Mouse (Mus musculus) kidney, adult 8-10 months (tissue): Measurements from ENCODE around the gene Bace1.
"Not testable (repeated sequence)": the region's sequence is repeated elsewhere in the genome, so short reads cannot be mapped to it uniquely, and the experiment has no call there.

ENCODE experiments used
- DNase-seq, 2 experiments: peaks; one replicate each; pipeline ENCODE4 v3.0.0; 2022

The Bace1 gene

GRCm38 (mm10) chr9:45839139-45839981 lies 980 bp downstream of the Bace1 start:
- DNase-seq, result peak; percentile 16 to 23

GRCm38 (mm10) chr9:45839982-45840300 lies 1.6 kb downstream of the Bace1 start:
- DNase-seq, result no peak

GRCm38 (mm10) chr9:45840331-45840730 lies 2.0 kb downstream of the Bace1 start:
- no peak for DNase-seq

- no peak for DNase-seq
Observed at GRCm38 (mm10) chr9:45841458-45841857, 3.1 kb downstream of the Bace1 start.

GRCm38 (mm10) chr9:45843007-45843406 lies 4.6 kb downstream of the Bace1 start:
- DNase-seq, result no peak

GRCm38 (mm10) chr9:45843780-45844179 lies 5.4 kb downstream of the Bace1 start:
- DNase-seq, result no peak

GRCm38 (mm10) chr9:45845541-45845940 lies 7.2 kb downstream of the Bace1 start:
- no peak for DNase-seq

GRCm38 (mm10) chr9:45846176-45846575 lies 7.8 kb downstream of the Bace1 start:
- DNase-seq, result not testable (repeated sequence)

GRCm38 (mm10) chr9:45846891-45847460 lies 8.6 kb downstream of the Bace1 start:
- no peak for DNase-seq

- DNase-seq, result no peak
Observed at GRCm38 (mm10) chr9:45849528-45850408, 11.4 kb downstream of the Bace1 start.

- peak in 1 of 2 experiments; percentile 24 for DNase-seq
Observed at GRCm38 (mm10) chr9:45850528-45851155, 12.3 kb downstream of the Bace1 start.

GRCm38 (mm10) chr9:45851330-45851729 lies 12.9 kb downstream of the Bace1 start:
- DNase-seq, result no peak

GRCm38 (mm10) chr9:45851776-45852175 lies 13.4 kb downstream of the Bace1 start:
- DNase-seq, result no peak

GRCm38 (mm10) chr9:45853695-45854094 lies 15.3 kb downstream of the Bace1 start:
- no peak for DNase-seq

GRCm38 (mm10) chr9:45854136-45854535 lies 15.8 kb downstream of the Bace1 start:
- DNase-seq, result no peak

GRCm38 (mm10) chr9:45859364-45859763 lies 21.0 kb downstream of the Bace1 start:
- no peak for DNase-seq

GRCm38 (mm10) chr9:45861813-45862212 lies 23.4 kb downstream of the Bace1 start:
- DNase-seq, result no peak

GRCm38 (mm10) chr9:45869181-45869580 lies 30.8 kb downstream of the Bace1 start:
- no peak for DNase-seq

GRCm38 (mm10) chr9:45870265-45870664 lies 31.9 kb downstream of the Bace1 start:
- no peak for DNase-seq

- peak; percentile 43 to 61 for DNase-seq
Observed at GRCm38 (mm10) chr9:45877928-45878327, 39.5 kb downstream of the Bace1 start.

- DNase-seq, result no peak
Observed at GRCm38 (mm10) chr9:45893681-45894080, 55.3 kb downstream of the Bace1 start.

GRCm38 (mm10) chr9:45905196-45905595 lies 66.8 kb downstream of the Bace1 start:
- no peak for DNase-seq

- peak; percentile 23 to 32 for DNase-seq
Observed at GRCm38 (mm10) chr9:45905811-45906237, 67.4 kb downstream of the Bace1 start.
